Mouse (Mus musculus) spleen, postnatal 4 days (tissue): Measurements from ENCODE around the gene Enc1.

ENCODE experiments used
- DNase-seq, 2 experiments: peaks; one replicate each; pipeline ENCODE4 v3.0.0; 2022; ENCODE audit warnings: low spot score in 2 of 2

Enc1 gene

DNA sequence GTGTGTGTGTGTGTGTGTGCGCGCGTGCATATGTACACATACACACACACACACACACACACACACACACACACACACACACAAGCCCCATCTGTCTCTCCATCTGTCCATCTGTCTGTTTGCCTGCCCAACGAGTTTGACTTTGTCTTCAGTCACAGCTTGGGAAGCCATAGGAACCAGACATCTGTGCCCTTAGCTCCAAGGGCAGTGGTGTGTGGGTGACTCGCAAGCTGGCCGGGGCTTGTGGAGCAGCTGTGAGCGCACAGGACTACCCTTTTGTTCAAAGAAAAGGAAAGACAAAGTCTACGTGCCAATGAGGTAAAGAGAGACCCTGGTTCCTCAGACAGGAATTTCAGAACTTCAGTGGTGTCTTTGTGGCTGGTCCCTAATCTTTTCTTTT lies 51.1 kb downstream of the Enc1 start:
- no peak for DNase-seq

DNA sequence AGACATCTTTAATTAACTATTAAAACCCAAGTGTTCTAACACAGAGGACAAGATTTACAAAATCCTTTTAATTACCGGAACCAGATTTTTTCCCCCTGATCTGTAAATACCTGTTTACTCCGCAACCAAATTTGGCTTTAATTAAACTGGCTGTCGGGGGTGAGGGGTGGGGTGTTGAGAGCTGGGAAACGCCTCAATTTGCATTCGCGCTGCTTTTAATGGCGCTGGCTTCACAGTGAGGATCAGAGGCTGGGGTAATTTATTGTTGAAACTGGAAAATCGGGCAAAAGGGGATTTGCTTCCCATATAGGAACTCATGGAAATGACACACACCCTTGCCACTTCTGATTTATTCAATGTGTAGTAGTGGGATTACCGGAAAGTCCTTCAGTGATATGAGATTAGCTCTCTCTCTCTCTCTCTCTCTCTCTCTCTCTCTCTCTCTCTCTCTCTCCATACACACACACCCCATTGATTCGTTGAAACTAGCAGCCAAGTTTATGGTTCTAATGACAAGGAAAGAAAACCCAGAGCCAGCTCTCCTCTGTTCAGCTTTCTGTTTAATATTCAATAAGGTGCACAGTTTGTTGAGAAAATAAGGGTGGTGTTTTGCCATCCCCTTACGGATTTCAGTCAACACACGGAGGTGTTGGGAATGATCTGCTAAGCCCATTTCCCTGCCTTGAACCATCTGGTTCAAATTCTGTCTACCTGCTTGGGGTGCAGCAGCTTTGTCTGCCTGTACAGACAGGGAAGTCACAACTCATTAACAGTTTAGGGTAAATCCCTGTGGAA lies 51.7 kb downstream of the Enc1 start:
- no peak for DNase-seq

GRCm38 (mm10) chr13:97295101-97295852 lies 54.4 kb downstream of the Enc1 start:
- DNase-seq = no peak

GRCm38 (mm10) chr13:97295853-97296219 lies 54.9 kb downstream of the Enc1 start:
- no peak for DNase-seq

DNA sequence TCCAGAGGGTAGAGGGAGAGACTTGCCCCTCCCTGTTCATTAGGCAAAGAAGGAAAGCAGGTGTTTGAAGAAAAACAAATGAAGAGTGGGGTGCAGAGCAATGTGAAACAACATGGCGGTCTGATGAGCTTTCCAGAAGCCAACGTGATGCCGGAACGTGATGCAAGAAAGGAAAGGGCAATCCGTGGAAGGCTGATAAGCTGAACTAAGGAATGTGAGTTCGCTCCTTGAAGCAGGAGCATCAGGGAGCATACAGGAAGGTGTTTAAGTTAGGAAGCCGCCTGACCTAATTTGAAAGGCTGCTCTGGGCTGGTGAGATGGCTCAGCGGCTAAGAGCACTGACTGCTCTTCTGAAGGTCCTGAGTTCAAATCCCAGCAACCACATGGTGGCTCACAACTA lies 55.4 kb downstream of the Enc1 start:
- no peak for DNase-seq

DNA sequence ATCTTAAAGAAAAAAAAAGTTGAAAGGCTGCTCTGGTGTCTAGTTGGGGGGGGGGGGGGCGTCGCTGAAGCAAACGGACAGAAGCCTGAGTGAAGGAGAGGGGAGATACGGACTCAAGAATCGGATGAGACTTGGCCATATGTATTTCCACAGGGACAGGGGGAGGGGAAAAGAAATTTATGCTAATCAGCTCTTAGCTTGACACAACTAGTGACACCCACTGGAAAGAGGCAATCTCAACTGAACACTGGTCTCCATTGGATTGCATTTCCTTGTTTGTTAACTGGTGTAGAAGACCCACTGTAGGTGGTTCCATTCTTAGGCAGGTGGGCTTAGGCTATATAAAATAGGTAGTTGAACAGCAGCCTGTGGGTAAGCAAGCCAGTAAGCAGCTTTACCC lies 55.9 kb downstream of the Enc1 start:
- DNase-seq = no peak

- DNase-seq = no peak
Observed at GRCm38 (mm10) chr13:97297418-97298050, 56.6 kb downstream of the Enc1 start.

- no peak for DNase-seq
Observed at GRCm38 (mm10) chr13:97298896-97299295, 58.0 kb downstream of the Enc1 start.

- DNase-seq = no peak
Observed at GRCm38 (mm10) chr13:97299877-97300873, 59.3 kb downstream of the Enc1 start.
